Mouse (Mus musculus): Measurements from ENCODE around the gene Atp6v0e2. TPM values are rescaled to one million over a fixed set of nuclear protein-coding genes. Genes with fewer than 3 reads are reported as not detected.

The Atp6v0e2 gene
- total RNA-seq, 2 experiments from 2014 or later, result 38.5 to 46.1 TPM

DNA sequence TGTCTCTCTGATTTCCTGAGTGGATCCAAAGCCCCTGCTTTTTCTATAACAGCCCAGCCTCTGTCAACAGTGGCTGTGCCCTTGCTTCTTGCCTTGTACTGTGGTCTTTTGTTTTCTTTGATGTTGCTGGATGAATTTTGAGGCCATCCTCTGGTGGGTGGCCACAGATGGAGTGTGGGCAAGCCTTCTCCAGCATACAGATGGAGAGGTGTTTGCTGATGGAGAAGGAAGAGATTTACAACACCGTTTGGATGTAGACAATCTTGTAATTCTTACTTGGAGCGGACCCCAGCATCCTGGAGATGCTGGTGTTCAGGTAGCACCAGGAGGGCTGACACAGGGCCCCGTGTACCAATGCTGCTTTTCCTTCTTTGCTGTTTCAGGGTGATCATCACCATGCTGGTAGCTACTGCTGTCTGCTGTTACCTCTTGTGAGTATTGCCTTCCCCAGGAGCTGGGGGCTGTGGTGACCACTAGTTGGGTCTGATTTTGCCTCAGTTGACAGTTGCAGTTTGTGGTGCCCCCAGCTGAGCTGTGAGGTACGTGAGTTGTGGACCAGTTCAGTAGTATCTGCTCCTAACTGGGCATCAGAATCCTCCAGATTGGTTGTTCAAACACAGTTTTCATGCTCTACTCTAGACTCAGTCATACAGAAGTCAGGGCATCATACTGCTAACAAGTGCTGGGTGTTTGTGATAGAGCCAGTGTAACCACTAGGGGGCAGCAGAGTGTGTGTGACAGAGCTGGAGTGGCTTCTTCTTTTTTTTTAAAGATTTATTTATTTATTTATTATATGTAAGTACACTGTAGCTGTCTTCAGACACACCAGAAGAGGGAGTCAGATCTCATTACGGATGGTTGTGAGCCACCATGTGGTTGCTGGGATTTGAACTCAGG, 1.7 kb downstream of the Atp6v0e2 start:
- peak; percentile 83 for DNase-seq (ENCODE audit: low spot score)

- DNase-seq (ENCODE audit: low spot score), result no peak
Measured at GRCm38 (mm10) chr6:48539860-48540259, 2.4 kb downstream of the Atp6v0e2 start.

- no peak for DNase-seq (ENCODE audit: low spot score)
Measured at GRCm38 (mm10) chr6:48540721-48541120, 3.3 kb downstream of the Atp6v0e2 start.

DNA sequence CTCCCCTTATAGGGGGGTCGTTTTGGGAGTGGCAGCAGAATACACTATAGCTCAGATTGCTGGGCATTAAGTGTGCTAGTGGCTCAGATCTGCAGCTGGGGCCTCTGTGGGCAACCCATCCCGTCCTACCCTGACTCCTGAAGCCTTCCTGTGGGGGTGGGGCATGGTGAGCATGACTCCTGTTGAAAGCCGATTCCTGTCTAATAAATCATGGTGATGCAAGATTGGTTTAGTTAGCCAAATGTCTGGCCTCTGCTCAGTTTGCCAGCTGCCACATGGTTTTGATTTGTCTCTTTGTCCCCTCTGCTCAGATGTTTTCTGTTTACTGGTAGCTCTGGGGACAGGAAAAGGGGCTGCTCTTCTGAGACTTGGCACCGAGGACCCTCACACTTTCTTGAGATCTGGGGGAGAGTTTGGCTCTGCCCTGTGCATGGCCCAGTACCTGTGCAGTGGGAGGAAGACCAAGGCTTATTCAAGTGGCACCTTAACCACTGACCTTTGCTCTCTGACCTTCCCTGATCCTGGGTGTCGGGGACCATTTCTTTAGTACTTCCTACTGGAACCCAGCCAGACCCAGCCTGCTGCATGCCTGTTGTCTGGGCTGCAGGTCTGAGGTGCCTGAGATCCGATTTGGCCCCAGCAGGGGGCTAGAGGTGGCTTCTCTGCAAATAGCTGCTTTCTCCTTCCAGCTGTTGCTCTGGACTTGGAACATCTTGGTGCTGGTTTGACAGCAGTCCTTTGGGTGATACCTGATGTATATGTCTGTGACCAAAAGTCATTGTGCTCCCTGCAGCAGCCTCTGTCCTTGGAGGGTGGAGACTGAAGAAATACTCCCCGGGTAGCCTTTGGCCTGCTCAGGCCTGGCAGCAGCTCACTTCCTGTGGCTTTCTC, 4.4 kb downstream of the Atp6v0e2 start:
- peak; percentile 90 for DNase-seq (ENCODE audit: low spot score)

- no peak for DNase-seq (ENCODE audit: low spot score)
Measured at GRCm38 (mm10) chr6:48542631-48543030, 5.2 kb downstream of the Atp6v0e2 start.

- no peak for DNase-seq (ENCODE audit: low spot score)
Measured at GRCm38 (mm10) chr6:48545251-48545650, 7.8 kb downstream of the Atp6v0e2 start.

DNA sequence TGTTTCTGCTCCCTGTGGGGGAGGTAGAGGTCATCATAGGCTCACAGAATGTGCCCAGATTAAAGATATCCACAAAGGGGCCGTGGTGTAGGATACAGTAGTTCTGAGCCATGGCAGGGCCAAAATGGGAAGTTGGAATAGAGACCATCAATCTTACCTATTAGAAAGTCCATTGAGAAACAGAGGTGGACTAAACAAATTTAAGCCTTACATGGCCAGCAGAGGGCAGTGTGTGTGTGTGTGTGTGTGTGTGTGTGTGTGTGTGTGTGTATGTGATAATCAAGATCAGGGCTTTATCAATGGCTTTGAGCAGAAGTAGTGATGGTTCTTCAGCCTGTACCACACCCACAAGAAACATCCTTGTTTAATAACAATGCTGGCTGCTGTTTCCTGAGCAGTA, 8.9 kb downstream of the Atp6v0e2 start:
- DNase-seq (ENCODE audit: low spot score), result peak; percentile 51

GRCm38 (mm10) chr6:48546858-48547257, 9.4 kb downstream of the Atp6v0e2 start:
- peak; percentile 64 for DNase-seq (ENCODE audit: low spot score)

DNA sequence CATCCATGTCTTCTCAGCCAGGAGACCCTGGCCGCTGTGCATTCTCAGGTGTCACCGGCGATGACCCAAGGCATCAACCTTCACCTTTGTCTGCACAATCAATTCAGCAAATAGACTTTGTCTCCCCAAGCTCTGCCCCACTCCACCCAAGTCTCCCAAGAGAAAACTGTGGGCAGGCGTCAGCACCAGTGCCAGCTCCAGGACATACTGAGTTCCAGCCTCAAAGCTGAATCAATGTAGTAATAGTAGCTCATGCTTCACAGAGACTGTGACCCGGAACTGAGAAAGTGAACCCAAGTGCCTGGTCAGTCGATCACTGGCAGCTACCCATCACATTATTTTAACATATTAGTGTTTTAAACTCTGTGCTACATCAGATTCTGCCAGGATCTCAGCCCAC, 10.9 kb downstream of the Atp6v0e2 start:
- no peak for DNase-seq (ENCODE audit: low spot score)

- peak; percentile 36 for DNase-seq (ENCODE audit: low spot score)
Measured at GRCm38 (mm10) chr6:48552918-48553317, 15.5 kb downstream of the Atp6v0e2 start.

DNA sequence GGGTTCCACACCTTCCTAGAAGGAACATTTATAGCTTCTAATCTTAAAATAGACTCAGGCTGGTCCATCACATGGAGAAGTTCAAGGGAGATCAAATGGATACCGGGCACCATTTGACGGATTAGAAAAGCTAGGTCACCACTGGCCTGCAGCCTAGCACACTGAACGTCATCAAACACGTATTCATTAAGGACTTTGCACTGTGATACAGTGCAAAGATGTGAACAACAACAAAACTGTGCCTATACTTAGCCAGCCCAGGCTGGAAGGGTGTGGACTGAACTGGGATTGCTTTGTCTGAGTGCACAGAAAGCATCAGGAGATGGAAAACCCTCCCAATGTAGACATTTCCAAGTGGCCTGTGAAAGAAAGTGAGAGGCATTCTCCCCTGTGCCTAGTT, 16.4 kb downstream of the Atp6v0e2 start:
- peak; percentile 83 for DNase-seq (ENCODE audit: low spot score)

DNA sequence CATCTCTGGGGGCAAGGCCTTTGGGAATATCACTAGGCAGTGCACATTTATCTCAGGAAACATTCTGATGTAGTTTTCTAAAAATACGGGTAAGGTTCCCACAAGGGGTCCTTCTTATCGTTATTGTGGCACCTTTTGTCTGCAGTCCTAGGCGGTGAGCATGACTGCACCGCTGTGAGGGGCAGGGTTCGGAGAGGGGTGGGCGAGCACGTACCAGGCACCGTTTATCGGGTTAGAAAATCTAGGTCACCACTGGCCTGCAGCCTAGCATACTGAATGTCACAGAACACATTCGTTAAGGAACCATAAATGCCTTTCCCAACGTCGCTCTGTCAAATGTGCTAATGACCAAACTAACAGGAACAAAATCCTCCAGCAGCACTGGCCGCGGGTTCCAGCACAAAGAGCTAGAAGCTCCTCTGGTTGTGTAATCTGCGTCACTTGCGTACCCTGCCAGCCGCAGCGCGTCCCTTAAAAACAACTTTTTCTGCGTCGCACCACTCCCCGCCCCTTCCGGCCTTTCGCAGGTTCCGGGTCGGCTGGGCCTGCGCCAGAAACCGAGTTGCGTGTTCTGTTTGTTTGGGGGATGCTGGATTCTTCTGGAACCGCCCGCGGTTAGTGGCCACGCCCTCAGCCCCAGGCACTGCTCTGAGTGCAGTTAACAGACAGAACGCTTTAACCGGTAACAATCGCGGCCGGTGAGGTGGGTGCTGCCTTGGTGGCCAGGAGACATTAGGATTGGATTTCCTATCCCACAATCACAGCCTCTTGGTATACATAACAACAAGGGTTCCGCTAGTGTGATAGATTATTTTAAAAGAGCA, 17.1 kb downstream of the Atp6v0e2 start, which contains the start of gene Lrrc61:
Gene Lrrc61, plus strand, starts transcription at position 517 of the 824 bp plus-strand sequence.
- DNase-seq (ENCODE audit: low spot score), result peak; percentile 99

DNA sequence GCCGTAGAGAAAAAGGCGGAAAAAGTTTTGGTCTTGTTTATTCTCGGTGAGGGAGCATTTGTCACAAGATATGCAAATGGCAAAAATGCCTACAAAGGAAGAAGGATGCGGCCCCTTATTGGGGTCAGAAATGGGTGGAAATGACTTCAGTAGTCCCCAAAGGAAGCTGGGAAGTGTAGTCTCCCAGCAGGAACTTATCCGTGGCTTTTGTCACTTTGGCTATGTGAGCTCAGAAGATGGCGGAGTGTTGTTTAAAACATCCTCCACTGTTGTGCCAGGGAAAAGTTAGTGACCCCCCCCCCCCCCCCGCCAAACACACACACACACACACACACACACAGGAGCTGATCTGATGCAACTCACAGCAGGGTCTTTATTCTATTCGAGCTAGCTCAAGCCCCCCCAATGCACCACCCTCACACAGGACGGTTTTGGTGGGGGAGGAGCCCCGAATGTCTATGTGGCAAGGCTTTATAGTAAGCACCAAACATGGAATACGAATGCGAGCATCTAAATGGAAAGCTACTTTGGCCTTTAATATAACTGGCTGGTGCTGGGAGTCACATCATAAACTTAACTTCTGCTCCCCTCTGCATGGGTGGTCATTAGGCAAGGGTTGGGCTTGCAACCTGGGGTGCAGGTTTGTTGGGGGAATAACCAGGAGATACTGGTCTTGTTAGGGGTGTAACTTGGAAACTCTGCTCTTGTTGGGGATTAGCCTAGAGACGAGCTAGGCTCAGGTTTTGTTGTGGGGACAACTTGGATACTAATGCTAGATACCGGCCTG, 17.9 kb downstream of the Atp6v0e2 start:
- peak; percentile 75 for DNase-seq (ENCODE audit: low spot score)

- DNase-seq (ENCODE audit: low spot score), result no peak
Measured at GRCm38 (mm10) chr6:48555956-48556355, 18.5 kb downstream of the Atp6v0e2 start.

DNA sequence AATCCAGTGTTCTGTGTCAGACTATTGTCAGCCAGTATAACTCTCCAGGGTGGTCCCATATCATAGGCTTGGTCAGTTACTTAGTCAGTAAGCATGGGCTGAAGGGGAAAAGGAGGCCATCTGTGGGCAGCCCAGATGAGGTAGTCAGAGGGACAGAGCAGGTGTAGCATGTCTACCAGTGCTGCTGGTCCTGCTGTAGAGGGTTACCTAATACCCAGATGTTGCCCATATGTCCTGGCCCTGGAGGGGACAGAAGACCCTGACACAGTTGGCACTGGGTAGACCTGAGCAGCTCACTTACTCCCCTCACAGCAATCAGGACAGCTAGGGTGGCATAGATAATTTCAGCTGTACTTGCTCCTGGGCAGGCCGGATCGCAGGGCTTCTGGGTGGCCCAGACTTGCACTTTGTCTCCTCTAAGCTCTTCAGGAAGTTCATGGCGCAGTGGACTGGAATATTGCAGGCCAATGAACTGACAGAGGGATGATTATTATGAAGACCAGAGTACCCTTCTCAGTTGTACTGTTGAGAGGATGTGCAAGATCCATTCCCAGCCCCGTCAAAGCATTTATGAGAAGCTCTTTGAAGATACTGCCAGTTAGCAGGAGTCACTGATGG, 28.4 kb downstream of the Atp6v0e2 start:
- no peak for DNase-seq (ENCODE audit: low spot score)

DNA sequence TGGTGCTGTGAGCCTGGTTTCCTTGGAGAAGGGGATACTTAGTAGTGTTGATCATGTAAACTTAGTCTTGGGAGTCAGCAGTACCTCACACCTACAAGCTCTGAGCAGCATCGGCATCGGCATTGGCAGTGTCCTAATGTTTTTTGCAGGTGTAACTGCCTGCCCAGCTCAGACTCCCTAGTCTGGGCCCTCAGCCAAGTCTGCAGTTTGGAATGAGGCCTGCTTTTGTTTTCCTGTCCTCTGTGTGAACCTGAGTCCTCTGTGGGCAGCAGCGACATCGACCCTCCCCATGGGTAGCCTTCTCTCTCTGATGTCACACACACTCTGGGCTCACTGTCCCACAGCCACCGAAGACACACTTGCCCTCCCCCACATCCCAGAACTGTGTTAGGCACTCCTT, 28.9 kb downstream of the Atp6v0e2 start:
- peak; percentile 43 for DNase-seq (ENCODE audit: low spot score)

DNA sequence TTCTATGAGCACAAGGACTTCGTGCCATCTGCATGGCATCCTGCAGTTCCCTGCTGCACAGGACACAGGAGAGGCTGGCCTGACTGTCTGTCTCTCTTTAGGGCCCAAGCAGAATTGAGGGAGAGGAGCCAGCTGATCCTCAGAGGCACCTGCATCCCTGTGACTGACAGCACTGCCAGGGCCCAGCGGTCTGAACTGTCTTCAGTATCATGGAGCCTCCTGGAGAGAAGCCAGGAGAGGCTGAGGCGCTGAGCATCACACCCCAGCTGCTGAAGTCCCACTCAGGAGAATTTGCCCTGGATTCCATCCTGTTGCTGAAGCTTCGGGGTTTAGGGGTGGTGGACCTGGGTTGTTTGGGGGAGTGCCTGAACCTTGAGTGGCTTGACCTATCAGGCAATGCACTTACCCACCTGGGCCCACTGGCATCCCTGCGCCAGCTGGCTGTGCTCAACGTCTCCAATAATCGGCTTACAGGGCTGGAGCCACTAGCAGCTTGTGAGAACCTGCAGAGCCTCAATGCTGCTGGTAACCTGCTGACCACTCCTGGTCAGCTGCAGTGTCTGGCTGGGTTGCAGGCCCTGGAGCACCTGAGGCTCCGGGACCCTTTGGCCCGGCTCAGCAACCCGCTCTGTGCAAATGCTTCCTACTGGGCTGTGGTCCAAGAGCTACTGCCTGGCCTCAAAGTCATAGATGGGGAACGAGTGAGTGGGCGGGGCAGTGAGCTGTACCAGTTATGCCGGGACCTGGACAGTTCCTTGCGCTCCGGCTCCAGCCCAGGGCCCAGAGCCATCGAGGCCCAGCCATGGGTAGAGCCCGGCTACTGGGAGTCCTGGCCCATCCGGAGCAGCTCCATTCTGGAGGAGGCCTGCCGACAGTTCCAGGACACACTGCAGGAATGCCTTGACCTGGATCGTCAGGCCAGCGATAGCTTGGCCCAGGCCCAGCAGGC, 30.9 kb downstream of the Atp6v0e2 start:
- DNase-seq (ENCODE audit: low spot score), result peak; percentile 43

GRCm38 (mm10) chr6:48569065-48569807, 31.8 kb downstream of the Atp6v0e2 start:
- no peak for DNase-seq (ENCODE audit: low spot score)

All from gastrocnemius, adult 18-20 months (tissue).